Mouse (Mus musculus) cerebellum, adult 2 months (tissue): ENCODE results near the gene Arrb1.

Source experiments
- CTCF ChIP-seq: fragments of 200-500 bp; IDR thresholded peaks from 2 replicates; pipeline ENCODE4 v1.5.1; 2011; ENCODE audit warnings: low read depth, mild to moderate bottlenecking, control low read depth, low read length, moderate library complexity, borderline replicate concordance; ENCODE audit not compliant: insufficient read depth
- POLR2A ChIP-seq: fragments of 200-500 bp; IDR thresholded peaks from 2 replicates; pipeline ENCODE4 v1.6.1; 2011; ENCODE audit warnings: low read length, control low read depth, borderline replicate concordance; ENCODE audit not compliant: insufficient read depth

- TF ChIP-seq CTCF, result no peak
- no peak for TF ChIP-seq POLR2A
Measured at GRCm38 (mm10) chr7:99528547-99528946, 6.7 kb upstream of the Arrb1 start.
